Mouse (Mus musculus) myocyte (in vitro differentiated cells): ENCODE data around the gene Nkx3-2.

Source experiments
- CEBPB ChIP-seq: IDR thresholded peaks from 2 replicates; pipeline ENCODE4 v1.6.1; 2011; ENCODE audit warnings: mild to moderate bottlenecking, moderate library complexity; ENCODE audit not compliant: poor library complexity, insufficient read depth, severe bottlenecking
- E2F4 ChIP-seq: IDR thresholded peaks from one replicate; pipeline ENCODE4 v1.6.1; 2011; ENCODE audit warnings: mild to moderate bottlenecking, control low read depth, moderate library complexity; ENCODE audit not compliant: insufficient read depth
- MAX ChIP-seq: IDR thresholded peaks from one replicate; pipeline ENCODE4 v1.6.1; 2011; ENCODE audit warnings: low read depth, mild to moderate bottlenecking, control low read depth
- MYOD1 ChIP-seq, 3 experiments: IDR thresholded peaks; one replicate each; pipeline ENCODE4 v1.6.1; 2011; ENCODE audit warnings: control low read depth in 2 of 3, low read depth in 2 of 3, mild to moderate bottlenecking in 2 of 3, moderate library complexity in 1 of 3; ENCODE audit not compliant: insufficient read length in 2 of 3, control insufficient read depth in 1 of 3
- MYOG ChIP-seq, 3 experiments: IDR thresholded peaks; one replicate each; pipeline ENCODE4 v1.6.1; 2011; ENCODE audit warnings: control low read depth in 2 of 3, low read depth in 2 of 3, mild to moderate bottlenecking in 2 of 3; ENCODE audit not compliant: insufficient read length in 2 of 3, control insufficient read depth in 1 of 3, insufficient read depth in 1 of 3
- POLR2A ChIP-seq: IDR thresholded peaks from one replicate; pipeline ENCODE4 v1.6.1; 2011; ENCODE audit warnings: low read depth, mild to moderate bottlenecking, control low read depth, moderate library complexity; ENCODE audit not compliant: insufficient read length
- POLR2AphosphoS2 ChIP-seq: IDR thresholded peaks from one replicate; pipeline ENCODE4 v1.6.1; 2011; ENCODE audit warnings: low read depth, control low read depth; ENCODE audit not compliant: insufficient read length
- REST ChIP-seq: IDR thresholded peaks from one replicate; pipeline ENCODE4 v1.6.1; 2011; ENCODE audit warnings: mild to moderate bottlenecking, control low read depth, moderate library complexity; ENCODE audit not compliant: insufficient read depth, insufficient read length
- SRF ChIP-seq: IDR thresholded peaks from one replicate; pipeline ENCODE4 v1.6.1; 2011; ENCODE audit warnings: low read depth; ENCODE audit not compliant: control insufficient read depth, insufficient read length
- TCF12 ChIP-seq: IDR thresholded peaks from one replicate; pipeline ENCODE4 v1.6.1; 2011; ENCODE audit warnings: mild to moderate bottlenecking, control low read depth; ENCODE audit not compliant: poor library complexity, insufficient read depth, severe bottlenecking
- TCF3 ChIP-seq: IDR thresholded peaks from one replicate; pipeline ENCODE4 v1.6.1; 2011; ENCODE audit warnings: low read depth, control low read depth; ENCODE audit not compliant: insufficient read length
- USF1 ChIP-seq: IDR thresholded peaks from one replicate; pipeline ENCODE4 v1.6.1; 2011; ENCODE audit warnings: low read depth, mild to moderate bottlenecking, control low read depth, moderate library complexity

DNA sequence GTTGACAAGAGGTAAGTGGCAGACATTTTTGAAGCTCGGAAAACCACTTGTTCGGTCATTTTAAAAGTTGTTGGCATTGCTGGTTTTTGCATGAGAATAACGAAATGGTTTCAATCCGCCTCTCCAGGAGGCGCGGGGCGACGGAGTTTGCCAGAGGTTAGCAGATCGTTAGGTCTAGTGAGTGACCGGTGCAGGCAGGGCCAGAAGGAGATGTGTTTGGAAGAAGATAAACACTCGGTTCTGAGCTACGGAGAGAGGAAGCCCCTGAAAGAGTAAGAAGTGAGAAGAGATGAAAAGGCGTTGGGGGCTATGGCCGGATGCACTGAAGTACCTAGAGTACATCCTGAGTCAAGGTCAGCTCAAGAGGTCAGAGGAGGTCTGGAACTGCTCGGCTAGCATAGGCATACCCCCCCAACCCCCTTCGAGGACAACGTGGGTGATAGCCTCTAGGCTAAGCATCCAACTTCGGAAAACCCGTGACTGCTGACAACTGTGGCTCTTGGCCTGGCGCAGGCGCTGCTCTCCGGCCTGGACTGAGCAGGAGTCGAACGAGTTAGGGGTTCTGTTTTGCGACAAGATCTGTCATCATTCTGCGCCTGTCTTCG, 2.2 kb upstream of the Nkx3-2 start:
- TF ChIP-seq MAX (no peak), MYOG (IDR thresholded peaks at IDR 0.05; ENCODE audit: control insufficient read depth in 1 of 3, insufficient read depth in 1 of 3, insufficient read length in 2 of 3, low read depth in 2 of 3) (no peak), POLR2AphosphoS2 (no peak), POLR2A (no peak), SRF (no peak), USF1 (no peak), CEBPB (no peak), TCF3 (no peak), E2F4 (no peak), REST (no peak), TCF12 (no peak), MYOD1 (IDR thresholded peaks at IDR 0.05; ENCODE audit: control insufficient read depth in 1 of 3, insufficient read length in 2 of 3, low read depth in 2 of 3) (no peak)
